Mouse (Mus musculus) heart, embryonic 14.5 days (tissue): ENCODE data around the gene Ankrd28. TPM values are rescaled to one million over a fixed set of nuclear protein-coding genes. Genes with fewer than 3 reads are reported as not detected.

Experiments
- ATAC-seq: fragments of 200-750 bp; cut with Nextera tagmentation; 2 replicates; pipeline ENCODE4 v1.8.0; 2017; ENCODE audit warnings: low read depth, moderate TSS enrichment; ENCODE audit not compliant: insufficient number of reproducible peaks, insufficient read depth, low FRiP score
- H3K27ac ChIP-seq, 2 experiments: fragments of 200-500 bp in 1 of 2; fragments of 300-500 bp in 1 of 2; sonication (generic) in 1 of 2; replicated peaks in 1 of 2; 2 replicates each; pipeline ENCODE4 v1.5.1; 2012 to 2014; ENCODE audit warnings: low read depth in 2 of 2, low read length in 2 of 2, control low read depth in 1 of 2, mild to moderate bottlenecking in 1 of 2, mixed read lengths in 1 of 2; ENCODE audit not compliant: control insufficient read depth in 1 of 2, insufficient read depth in 1 of 2
- H3K27me3 ChIP-seq: fragments of 300-500 bp; sonication (generic); 2 replicates; pipeline ENCODE4 v1.6.1; 2014; ENCODE audit warnings: mild to moderate bottlenecking, low read length, control low read depth; ENCODE audit not compliant: control insufficient read depth, insufficient read depth
- H3K36me3 ChIP-seq: fragments of 300-500 bp; sonication (generic); 2 replicates; pipeline ENCODE4 v1.6.1; 2014; ENCODE audit warnings: mild to moderate bottlenecking, control low read depth, low read length, mixed read lengths; ENCODE audit not compliant: control insufficient read depth, insufficient read depth
- H3K4me1 ChIP-seq, 2 experiments: fragments of 200-500 bp in 1 of 2; fragments of 300-500 bp in 1 of 2; sonication (generic) in 1 of 2; 2 replicates each; pipeline ENCODE4 v1.6.1; 2012 to 2014; ENCODE audit warnings: low read length in 2 of 2, control low read depth in 1 of 2, mixed read lengths in 1 of 2; ENCODE audit not compliant: control insufficient read depth in 2 of 2, insufficient read depth in 2 of 2
- H3K4me2 ChIP-seq: fragments of 300-500 bp; sonication (generic); 2 replicates; pipeline ENCODE4 v1.6.1; 2014; ENCODE audit warnings: mild to moderate bottlenecking, low read length
- H3K4me3 ChIP-seq, 2 experiments: fragments of 200-500 bp in 1 of 2; fragments of 300-500 bp in 1 of 2; sonication (generic) in 1 of 2; 2 replicates each; pipeline ENCODE4 v1.5.1; 2012 to 2014; ENCODE audit warnings: low read length in 2 of 2, mild to moderate bottlenecking in 2 of 2, control low read depth in 1 of 2, low read depth in 1 of 2, moderate library complexity in 1 of 2; ENCODE audit not compliant: control insufficient read depth in 1 of 2, insufficient read depth in 1 of 2
- H3K9ac ChIP-seq: fragments of 300-500 bp; sonication (generic); 2 replicates; pipeline ENCODE4 v1.6.1; 2014; ENCODE audit warnings: mild to moderate bottlenecking, low read length
- H3K9me3 ChIP-seq: fragments of 300-500 bp; sonication (generic); 2 replicates; pipeline ENCODE4 v1.6.1; 2016; ENCODE audit warnings: low read length, control low read depth; ENCODE audit not compliant: control insufficient read depth
- WGBS: fragments of 180-500 bp; shearing (Covaris S2); extraction: QIAGEN DNeasy Blood & Tissue Kit; methylation state at CpG from one replicate; pipeline ENCODE4 v1.1.7; 2014; 5-methylcytosine and 5-hydroxymethylcytosine counted together
- polyA plus RNA-seq: library from polyadenylated mRNA; unstranded; fragments of >200 nt; fragmentation: Nextera tagmentation; extraction: Ambion mirVana; gene quantifications from 2 replicates; pipeline ENCODE4 v1.2.1, GENCODE M21; 2014

Gene Ankrd28
- polyA plus RNA-seq, 1 experiment from 2014 or later: 8.0 TPM

DNA sequence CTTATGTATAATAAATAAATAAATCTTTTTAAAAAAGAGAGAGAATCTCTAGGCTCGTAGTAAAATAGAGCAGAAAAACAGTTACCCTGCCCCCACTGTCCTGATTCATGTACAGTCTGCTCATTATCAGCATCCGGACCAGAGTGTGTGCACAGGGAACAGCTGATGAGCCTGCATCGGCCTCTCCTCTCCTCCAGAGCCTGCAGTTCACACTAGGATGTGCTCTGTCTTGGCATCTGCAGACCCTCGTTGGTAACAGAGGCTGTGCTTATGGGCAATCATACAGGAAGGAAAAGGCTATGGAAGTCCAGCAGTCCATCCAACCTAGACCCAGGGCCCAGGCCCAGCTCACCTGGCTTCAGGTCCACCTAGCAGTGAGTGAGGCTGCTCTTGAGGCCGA, 178.3 kb downstream of the Ankrd28 start:
- Histone ChIP-seq H3K9ac (no peak overlapping the region; the same call in 1 of the 2 replicates), H3K27ac (no peak overlapping the region), H3K4me1 (peaks cover 4 to 11% of the 10 kb centered on the region in 2 experiments), H3K4me2 (no peak overlapping the region), H3K4me3 (no peak overlapping the region), H3K9me3 (no peaks in the 10 kb centered on the region), H3K36me3 (no peaks in the 10 kb centered on the region), H3K27me3 (no peaks in the 10 kb centered on the region)
- 41% methylated on average over 5 of the region's 5 CpGs for WGBS
- ATAC-seq: no peak

DNA sequence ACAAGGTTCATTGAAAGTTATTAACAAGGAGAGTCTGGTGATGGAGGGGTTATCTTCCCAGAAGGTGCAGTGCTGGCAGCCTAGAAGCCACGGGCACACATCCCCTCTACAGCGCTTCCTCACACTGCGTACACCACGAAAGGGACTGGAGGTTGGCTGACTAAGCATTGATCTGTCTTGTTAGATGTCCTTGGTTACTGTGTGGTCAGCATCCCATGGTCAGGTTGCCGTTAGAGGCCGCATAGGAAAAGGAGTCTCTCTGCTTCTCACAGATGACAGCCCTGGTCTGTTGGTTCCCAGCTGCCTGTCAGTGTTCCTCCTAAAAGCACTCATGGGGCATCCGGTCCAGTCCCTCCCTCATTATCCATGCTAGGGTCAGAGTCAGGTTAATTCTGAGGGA, 179.2 kb downstream of the Ankrd28 start:
- Histone ChIP-seq H3K36me3 (no peaks in the 10 kb centered on the region), H3K27me3 (no peaks in the 10 kb centered on the region), H3K4me1 (peaks cover 4 to 9% of the 10 kb centered on the region in 2 experiments), H3K4me2 (no peak overlapping the region), H3K9ac (no peak overlapping the region), H3K9me3 (no peaks in the 10 kb centered on the region), H3K27ac (no peak overlapping the region), H3K4me3 (no peak overlapping the region)
- 62% methylated on average over 7 of the region's 7 CpGs for WGBS
- no peak for ATAC-seq

DNA sequence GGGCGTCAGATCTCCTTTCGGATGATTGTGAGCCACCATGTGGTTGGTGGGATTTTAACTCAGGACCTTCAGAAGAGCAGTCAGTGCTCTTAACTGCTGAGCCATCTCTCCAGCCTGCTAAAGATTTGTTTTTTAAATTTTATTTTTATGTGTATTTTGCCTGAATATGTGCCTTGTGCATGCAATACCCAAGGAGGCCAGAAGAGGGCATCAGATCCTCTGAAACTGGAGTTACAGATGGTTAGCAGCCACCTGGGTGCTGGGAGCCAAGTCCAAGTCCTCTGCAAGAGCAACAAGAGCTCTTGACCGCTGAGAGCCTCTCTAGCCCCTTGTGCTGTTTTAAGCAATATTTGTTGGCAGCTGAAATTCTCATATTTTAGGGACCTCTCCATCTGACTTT, 180.1 kb downstream of the Ankrd28 start:
- no peak overlapping the region for H3K4me2 ChIP-seq
- WGBS: 96% methylated on average over 3 of the region's 3 CpGs

More for the DNA sequence above, 180.1 kb downstream of the Ankrd28 start:
- Histone ChIP-seq H3K4me3 (no peak overlapping the region), H3K36me3 (no peaks in the 10 kb centered on the region), H3K27me3 (no peaks in the 10 kb centered on the region), H3K9ac (no peak overlapping the region), H3K9me3 (no peaks in the 10 kb centered on the region), H3K27ac (no peak overlapping the region), H3K4me1 (peaks cover 4 to 9% of the 10 kb centered on the region in 2 experiments)
- ATAC-seq: no peak

Other genes with a start within 250 kb of the Ankrd28 start
- 8.5 and 8.9 TPM in 2 replicates for gene Colq, start 239.3 kb downstream of the Ankrd28 start, polyA plus RNA-seq
- gene Gm49387, start 189.8 kb downstream of the Ankrd28 start, polyA plus RNA-seq: 1.2 and 1.8 TPM in 2 replicates
- gene Btd, start 189.6 kb downstream of the Ankrd28 start, polyA plus RNA-seq: 20.6 and 22.3 TPM in 2 replicates
- 12.1 and 14.3 TPM in 2 replicates for gene Hacl1, start 189.4 kb downstream of the Ankrd28 start, polyA plus RNA-seq
- gene Galnt15, start 198.3 kb upstream of the Ankrd28 start, polyA plus RNA-seq: 0.27 and 0.32 TPM in 2 replicates